Mouse (Mus musculus): ENCODE data around the gene Ccin. TPM values are rescaled to one million over a fixed set of nuclear protein-coding genes. Genes with fewer than 3 reads are reported as not detected.

Ccin gene
- total and polyA plus RNA-seq, 2 experiments from 2014 or later: 0.49 TPM; not detected in 1

DNA sequence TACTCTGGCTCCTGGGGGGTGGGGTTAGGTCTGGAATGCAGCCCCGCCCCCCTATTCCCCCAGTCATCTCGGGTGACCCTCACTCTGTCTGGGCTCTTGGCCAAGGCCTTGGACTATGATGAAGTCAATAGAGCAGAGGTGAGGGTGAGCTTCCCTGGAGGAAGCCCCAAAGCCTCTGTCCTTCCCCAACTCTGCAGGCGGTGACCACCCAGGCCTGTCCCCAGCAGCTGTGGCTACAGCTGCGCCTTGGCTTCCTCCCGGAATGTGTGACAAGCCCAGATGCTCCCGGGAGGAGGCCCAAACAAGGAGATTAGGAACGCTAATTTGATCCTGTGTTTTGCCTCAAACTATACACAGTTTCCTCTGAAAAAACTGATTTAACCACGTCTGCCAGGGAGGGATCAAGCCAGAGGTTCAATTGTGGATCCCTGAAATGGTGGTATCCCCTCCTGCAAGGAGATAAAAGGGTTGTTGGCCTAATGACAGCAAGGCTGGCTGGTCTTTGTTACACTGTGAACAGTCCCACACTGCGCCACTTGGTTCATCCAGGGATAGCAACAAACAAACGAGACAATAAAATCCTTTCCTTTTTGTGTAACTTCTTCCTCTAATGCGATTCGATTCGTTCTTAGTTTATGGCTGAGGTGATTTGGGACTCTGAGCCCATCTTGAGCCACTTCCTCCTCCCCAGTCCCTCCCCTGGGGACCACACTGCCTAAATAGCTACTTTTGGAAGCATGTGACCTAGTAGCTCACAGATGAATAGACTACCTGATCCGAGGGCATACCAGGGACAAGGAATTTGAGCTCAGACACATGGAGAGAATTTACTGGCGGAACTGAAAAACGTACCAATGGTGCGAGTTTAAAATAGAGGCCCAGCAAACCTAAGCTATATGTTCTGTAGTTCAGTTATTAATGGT lies 4.5 kb upstream of the Ccin start:
- DNase-seq (ENCODE audit: low spot score) (peak; percentile 53), ATAC-seq (ENCODE audit: low FRiP score) (no peak; the same call in 1 of the 2 replicates)
- no peak overlapping the region for H3K4me3 ChIP-seq (ENCODE audit: low read depth, low read length)
- H3K9ac ChIP-seq (replicated peaks; ENCODE audit: low read length, poor library complexity, severe bottlenecking): no peak overlapping the region
- H3K27me3 ChIP-seq (ENCODE audit: insufficient read depth, low read length): no peaks in the 10 kb centered on the region
- 19% methylated on average over 17 of the region's 17 CpGs for WGBS
- no peaks in the 10 kb centered on the region for H3K4me1 ChIP-seq (ENCODE audit: insufficient read depth, low read length)
- TF ChIP-seq CTCF (IDR thresholded peaks at IDR 0.05): peak; percentile 15; the same call in 1 of the 2 replicates
- no peak overlapping the region for H3K27ac ChIP-seq (ENCODE audit: low read depth, low read length)
- no peak overlapping the region for H3K4me2 ChIP-seq (ENCODE audit: low read depth, low read length, poor library complexity, severe bottlenecking)
- H3K9me3 ChIP-seq (ENCODE audit: low read length): no peaks in the 10 kb centered on the region
- no peaks in the 10 kb centered on the region for H3K36me3 ChIP-seq (ENCODE audit: insufficient read depth, low read length)

DNA sequence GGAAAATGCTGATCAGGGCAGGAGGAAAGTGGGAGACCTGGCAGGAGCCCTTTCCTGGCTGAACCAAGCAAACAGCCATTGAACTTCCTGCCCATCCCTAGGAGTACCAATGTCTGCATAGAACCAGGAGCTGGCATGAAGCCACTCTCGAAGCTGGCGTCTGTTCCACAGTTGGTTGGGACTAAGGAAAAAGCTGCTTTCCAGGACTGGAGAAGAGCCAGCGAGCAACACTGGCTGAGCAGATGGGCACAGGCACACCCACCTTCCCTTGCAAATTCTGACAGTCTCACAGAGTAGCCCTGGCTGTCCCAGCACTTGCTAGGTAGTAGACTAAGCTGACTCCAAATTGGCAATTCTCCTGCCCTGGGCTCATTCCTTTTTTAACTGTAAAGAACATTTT lies 3.5 kb upstream of the Ccin start:
- Histone ChIP-seq H3K36me3 (ENCODE audit: insufficient read depth, low read length) (no peaks in the 10 kb centered on the region), H3K4me3 (ENCODE audit: low read depth, low read length) (no peak overlapping the region), H3K4me2 (ENCODE audit: low read depth, low read length, poor library complexity, severe bottlenecking) (no peak overlapping the region), H3K4me1 (ENCODE audit: insufficient read depth, low read length) (no peaks in the 10 kb centered on the region), H3K9ac (replicated peaks; ENCODE audit: low read length, poor library complexity, severe bottlenecking) (no peak overlapping the region), H3K9me3 (ENCODE audit: low read length) (no peaks in the 10 kb centered on the region), H3K27me3 (ENCODE audit: insufficient read depth, low read length) (no peaks in the 10 kb centered on the region), H3K27ac (ENCODE audit: low read depth, low read length) (no peak overlapping the region)
- no peak for TF ChIP-seq CTCF (IDR thresholded peaks at IDR 0.05)
- WGBS: 67% methylated on average over 3 of the region's 3 CpGs
- DNase-seq (ENCODE audit: low spot score) (peak; percentile 92), ATAC-seq (ENCODE audit: low FRiP score) (no peak)

DNA sequence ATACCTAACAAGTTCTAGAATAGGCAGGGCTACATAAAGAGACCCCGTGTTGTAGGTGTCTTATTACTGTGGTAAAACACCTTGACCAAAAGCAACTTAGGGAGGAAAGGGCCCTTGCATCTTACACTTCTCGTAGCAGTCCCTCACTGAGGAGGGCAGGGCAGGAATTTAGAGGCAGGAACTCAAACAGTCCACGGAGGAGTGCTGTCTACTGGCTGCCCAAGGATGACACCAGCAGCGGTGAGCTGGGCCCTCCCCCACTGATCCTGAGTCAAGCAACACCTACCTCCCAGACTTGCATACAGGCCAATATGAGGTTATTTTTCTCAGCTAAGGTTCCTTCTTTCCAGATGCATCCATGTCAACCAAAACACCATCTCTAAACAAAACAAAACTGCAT lies 3.0 kb upstream of the Ccin start:
- WGBS: 83% methylated on average over 4 of the region's 4 CpGs
- Histone ChIP-seq H3K36me3 (ENCODE audit: insufficient read depth, low read length) (no peaks in the 10 kb centered on the region), H3K27ac (ENCODE audit: low read depth, low read length) (no peak overlapping the region), H3K27me3 (ENCODE audit: insufficient read depth, low read length) (no peaks in the 10 kb centered on the region), H3K4me1 (ENCODE audit: insufficient read depth, low read length) (no peaks in the 10 kb centered on the region), H3K9me3 (ENCODE audit: low read length) (no peaks in the 10 kb centered on the region), H3K9ac (replicated peaks; ENCODE audit: low read length, poor library complexity, severe bottlenecking) (no peak overlapping the region), H3K4me2 (ENCODE audit: low read depth, low read length, poor library complexity, severe bottlenecking) (no peak overlapping the region), H3K4me3 (ENCODE audit: low read depth, low read length) (no peak overlapping the region)
- DNase-seq (ENCODE audit: low spot score): no peak
- no peak for ATAC-seq (ENCODE audit: low FRiP score)
- no peak for TF ChIP-seq CTCF (IDR thresholded peaks at IDR 0.05)

DNA sequence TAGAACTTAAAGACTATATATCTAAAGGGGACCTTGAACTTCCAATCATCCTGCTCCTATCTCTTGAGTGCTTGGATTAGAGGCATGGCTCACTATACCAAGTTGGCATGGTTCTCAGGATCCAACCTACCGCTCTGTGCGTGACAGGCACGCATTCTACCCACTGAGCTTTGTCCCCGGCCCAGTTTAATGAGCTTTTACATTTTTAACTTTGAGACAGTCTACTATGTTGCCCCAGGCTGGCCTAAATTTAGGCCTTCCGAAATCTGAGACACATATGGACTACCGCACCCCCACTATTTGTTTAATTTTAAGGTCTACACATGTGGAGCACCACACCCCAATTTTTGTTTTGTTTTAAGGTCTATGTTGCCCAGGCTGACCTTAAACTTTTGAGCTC lies 2.4 kb upstream of the Ccin start:
- DNase-seq (ENCODE audit: low spot score) (no peak), ATAC-seq (ENCODE audit: low FRiP score) (no peak)
- Histone ChIP-seq H3K4me1 (ENCODE audit: insufficient read depth, low read length) (no peaks in the 10 kb centered on the region), H3K27me3 (ENCODE audit: insufficient read depth, low read length) (no peaks in the 10 kb centered on the region), H3K27ac (ENCODE audit: low read depth, low read length) (no peak overlapping the region), H3K4me3 (ENCODE audit: low read depth, low read length) (no peak overlapping the region), H3K9ac (replicated peaks; ENCODE audit: low read length, poor library complexity, severe bottlenecking) (no peak overlapping the region), H3K36me3 (ENCODE audit: insufficient read depth, low read length) (no peaks in the 10 kb centered on the region), H3K9me3 (ENCODE audit: low read length) (no peaks in the 10 kb centered on the region), H3K4me2 (ENCODE audit: low read depth, low read length, poor library complexity, severe bottlenecking) (no peak overlapping the region)
- TF ChIP-seq CTCF (IDR thresholded peaks at IDR 0.05): no peak
- 96% methylated on average over 6 of the region's 6 CpGs for WGBS

DNA sequence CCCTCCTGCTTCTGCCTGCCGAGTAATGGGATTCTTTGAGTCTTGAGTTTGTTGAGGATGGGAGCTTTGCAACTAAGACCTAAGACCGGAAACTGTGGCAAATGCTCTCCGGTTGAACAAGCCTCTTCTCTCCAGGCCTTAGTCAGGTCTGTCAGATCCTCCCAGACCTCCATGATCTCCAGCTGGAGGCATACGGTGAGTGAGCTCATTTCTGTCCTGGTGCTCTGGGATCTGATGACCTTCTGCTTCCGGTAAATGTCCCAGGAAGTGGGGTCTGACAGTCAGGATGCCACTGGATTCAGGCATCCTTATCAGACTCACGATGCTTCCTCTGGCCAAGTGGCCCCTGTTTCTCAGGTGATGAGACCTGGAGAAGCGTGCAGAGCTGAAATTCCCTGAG lies 2.0 kb upstream of the Ccin start:
- DNase-seq (ENCODE audit: low spot score): no peak

DNA sequence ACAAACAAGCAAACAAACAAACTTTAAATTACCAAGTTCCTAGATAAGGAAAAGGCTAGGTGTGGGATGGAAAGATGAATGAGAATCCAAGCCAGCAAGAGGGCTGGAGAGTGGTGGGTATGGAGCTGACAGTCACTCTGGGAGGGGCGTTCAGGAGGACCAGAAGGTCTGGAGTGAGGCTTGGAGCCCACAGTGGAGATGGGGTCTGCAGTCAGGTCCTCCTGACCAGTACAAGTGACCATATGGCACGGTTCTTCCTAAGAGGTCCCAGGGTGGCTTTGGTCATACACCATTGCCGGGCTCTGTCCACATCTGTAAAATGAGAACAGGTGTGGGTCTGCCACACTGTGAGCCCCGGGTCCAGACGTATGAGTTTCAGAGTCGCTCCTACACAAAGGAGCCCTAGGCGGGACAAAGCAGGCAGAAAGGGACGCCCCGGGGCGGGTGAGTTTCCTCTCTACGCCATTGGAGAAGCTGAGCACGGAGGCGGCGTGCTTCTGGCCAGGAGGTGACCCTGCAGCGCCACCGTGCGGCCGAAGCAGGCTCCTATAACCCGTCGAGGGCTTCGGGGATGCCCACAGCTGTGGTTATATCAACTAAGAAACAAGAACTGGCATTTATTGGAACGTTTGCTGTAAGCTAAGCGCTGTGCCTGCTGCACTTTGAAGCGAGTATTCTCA lies 1.1 kb upstream of the Ccin start:
- Histone ChIP-seq H3K4me3 (ENCODE audit: low read depth, low read length) (peak overlapping the region; percentile 33), H3K36me3 (ENCODE audit: insufficient read depth, low read length) (no peaks in the 10 kb centered on the region), H3K27me3 (ENCODE audit: insufficient read depth, low read length) (no peaks in the 10 kb centered on the region), H3K4me2 (ENCODE audit: low read depth, low read length, poor library complexity, severe bottlenecking) (peak overlapping the region; percentile 65), H3K4me1 (ENCODE audit: insufficient read depth, low read length) (no peaks in the 10 kb centered on the region), H3K9ac (replicated peaks; ENCODE audit: low read length, poor library complexity, severe bottlenecking) (no peak overlapping the region), H3K27ac (ENCODE audit: low read depth, low read length) (no peak overlapping the region), H3K9me3 (ENCODE audit: low read length) (no peaks in the 10 kb centered on the region)
- peak; percentile 96 for TF ChIP-seq CTCF (IDR thresholded peaks at IDR 0.05)
- ATAC-seq (ENCODE audit: low FRiP score) (peak; percentile 93), DNase-seq (ENCODE audit: low spot score) (peak; percentile 93)
- 3% methylated on average over 24 of the region's 24 CpGs for WGBS

More for the DNA sequence above, 2.0 kb upstream of the Ccin start:
- ATAC-seq (ENCODE audit: low FRiP score): no peak
- no peak overlapping the region for H3K9ac ChIP-seq (replicated peaks; ENCODE audit: low read length, poor library complexity, severe bottlenecking)
- H3K27ac ChIP-seq (ENCODE audit: low read depth, low read length): no peak overlapping the region
- 89% methylated on average over 7 of the region's 7 CpGs for WGBS
- no peaks in the 10 kb centered on the region for H3K4me1 ChIP-seq (ENCODE audit: insufficient read depth, low read length)
- no peaks in the 10 kb centered on the region for H3K27me3 ChIP-seq (ENCODE audit: insufficient read depth, low read length)
- H3K9me3 ChIP-seq (ENCODE audit: low read length): no peaks in the 10 kb centered on the region
- no peak overlapping the region for H3K4me3 ChIP-seq (ENCODE audit: low read depth, low read length)
- H3K4me2 ChIP-seq (ENCODE audit: low read depth, low read length, poor library complexity, severe bottlenecking): no peak overlapping the region
- TF ChIP-seq CTCF (IDR thresholded peaks at IDR 0.05): no peak
- no peaks in the 10 kb centered on the region for H3K36me3 ChIP-seq (ENCODE audit: insufficient read depth, low read length)
